Mouse (Mus musculus) embryo, embryonic 11.5 days (tissue): ENCODE data around the gene Rsbn1l.

Experiments used
- DNase-seq: peaks from one replicate; pipeline ENCODE4 v3.0.0-alpha.2; 2012; ENCODE audit warnings: low read depth, low spot score

The Rsbn1l gene

GRCm38 (mm10) chr5:20904647-20905046 is 51.6 kb downstream of the Rsbn1l start:
- DNase-seq, result no peak

GRCm38 (mm10) chr5:20897446-20898167 is 58.6 kb downstream of the Rsbn1l start:
- DNase-seq, result no peak

GRCm38 (mm10) chr5:20884036-20884620 is 72.1 kb downstream of the Rsbn1l start:
- no peak for DNase-seq

- DNase-seq, result peak; percentile 95
Observed at GRCm38 (mm10) chr5:20881915-20882800, 74.0 kb downstream of the Rsbn1l start, which contains the start of the genes Phtf2 and Tmem60. Gene Phtf2 (minus strand): TSS chr5:20882124. Gene Tmem60 (plus strand): TSS chr5:20882191.

- peak; percentile 22 for DNase-seq
Observed at GRCm38 (mm10) chr5:20880797-20881775, 75.1 kb downstream of the Rsbn1l start.

GRCm38 (mm10) chr5:20880386-20880785 is 75.8 kb downstream of the Rsbn1l start:
- DNase-seq, result no peak

DNA sequence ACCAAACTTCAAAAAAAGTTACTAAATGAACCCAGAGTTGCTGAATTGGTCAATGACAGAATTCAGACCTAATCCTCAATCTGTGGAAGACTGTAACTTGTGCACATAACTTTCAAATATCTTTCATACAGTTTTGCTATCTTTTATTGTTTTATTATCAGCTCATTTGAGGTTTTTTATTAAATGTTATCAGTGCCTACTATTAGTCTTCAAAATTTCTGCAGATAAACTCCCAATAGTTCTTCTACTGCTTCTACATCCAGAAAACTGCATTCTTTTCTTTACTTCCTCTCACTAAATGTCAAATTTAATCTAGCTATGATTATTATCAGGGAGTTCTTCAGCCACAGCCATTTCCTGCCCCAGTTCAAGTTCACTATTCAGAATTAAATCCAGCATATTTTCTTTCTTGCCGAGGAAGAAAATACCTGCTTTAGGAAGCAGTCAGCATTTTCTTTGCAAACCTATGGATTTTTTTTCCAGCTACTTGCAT is 79.2 kb downstream of the Rsbn1l start:
- DNase-seq, result no peak

- no peak for DNase-seq
Observed at GRCm38 (mm10) chr5:20873146-20873545, 83.1 kb downstream of the Rsbn1l start.

DNA sequence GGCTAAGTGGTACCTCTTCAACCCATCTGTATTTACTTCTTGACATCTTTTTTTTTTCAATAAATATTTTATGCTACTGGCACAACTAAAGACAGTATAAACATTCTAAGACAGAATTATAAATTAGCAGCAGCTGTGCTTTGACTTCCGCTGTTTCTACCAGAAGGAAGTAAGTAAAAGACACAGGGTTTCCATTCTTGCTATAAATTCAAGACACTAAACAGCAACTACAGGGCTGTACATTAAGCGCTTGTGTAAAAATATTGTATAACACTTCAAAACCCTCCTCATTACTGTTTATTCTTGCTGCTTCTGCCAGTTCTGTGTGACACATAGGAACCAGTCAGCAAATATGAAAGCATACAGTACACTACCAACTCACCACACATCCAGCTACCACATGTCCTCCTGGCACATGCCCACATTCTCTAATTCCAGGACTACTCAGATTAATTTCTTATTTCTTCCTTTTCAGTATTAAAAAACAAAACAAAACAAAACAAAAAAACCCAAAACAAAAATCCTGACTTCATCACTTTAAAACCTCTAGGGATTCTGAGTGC is 90.9 kb downstream of the Rsbn1l start:
- no peak for DNase-seq

GRCm38 (mm10) chr5:20864216-20864969 is 91.8 kb downstream of the Rsbn1l start:
- no peak for DNase-seq

- no peak for DNase-seq
Observed at GRCm38 (mm10) chr5:20861901-20862300, 94.3 kb downstream of the Rsbn1l start.

DNA sequence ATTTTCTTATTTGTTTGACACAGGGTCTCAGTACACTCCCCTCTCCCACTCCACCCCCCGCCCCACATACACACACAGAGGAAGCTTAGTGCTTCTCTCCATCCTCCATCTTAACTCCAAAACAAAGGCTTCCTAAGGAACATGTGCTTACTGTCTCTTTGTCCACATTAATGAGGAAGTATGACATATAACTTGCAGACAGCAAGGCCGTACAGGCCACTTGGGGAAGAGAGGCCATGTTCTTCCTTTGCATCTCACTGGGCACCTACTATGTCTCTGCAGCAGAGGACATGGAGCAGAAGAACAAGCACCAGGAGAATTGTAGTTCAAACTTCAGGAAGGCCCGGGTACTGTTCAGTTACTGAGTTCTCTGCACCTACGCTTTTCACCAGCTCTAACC is 95.6 kb downstream of the Rsbn1l start:
- no peak for DNase-seq

- no peak for DNase-seq
Observed at GRCm38 (mm10) chr5:20858404-20858803, 97.8 kb downstream of the Rsbn1l start.

GRCm38 (mm10) chr5:20855066-20855465 is 101.1 kb downstream of the Rsbn1l start:
- DNase-seq, result no peak

DNA sequence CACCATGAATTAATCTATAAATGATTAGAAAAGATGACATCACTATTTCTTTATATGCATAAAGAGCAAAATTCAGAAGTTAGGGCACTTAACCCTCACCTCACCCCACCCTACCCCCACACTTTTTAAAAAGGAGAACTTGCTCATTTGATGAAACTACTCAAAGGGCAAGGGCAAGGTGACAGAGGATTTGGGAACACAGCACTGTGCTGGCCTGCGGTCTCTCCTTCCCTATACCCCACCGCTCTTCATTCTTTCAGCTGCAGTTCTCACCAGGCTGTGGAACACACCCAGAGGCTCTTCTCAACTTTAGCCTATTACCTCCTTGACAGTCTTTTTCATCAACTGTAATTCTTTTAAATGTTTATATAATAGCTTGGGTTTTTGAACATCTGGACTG is 109.2 kb downstream of the Rsbn1l start:
- no peak for DNase-seq

DNA sequence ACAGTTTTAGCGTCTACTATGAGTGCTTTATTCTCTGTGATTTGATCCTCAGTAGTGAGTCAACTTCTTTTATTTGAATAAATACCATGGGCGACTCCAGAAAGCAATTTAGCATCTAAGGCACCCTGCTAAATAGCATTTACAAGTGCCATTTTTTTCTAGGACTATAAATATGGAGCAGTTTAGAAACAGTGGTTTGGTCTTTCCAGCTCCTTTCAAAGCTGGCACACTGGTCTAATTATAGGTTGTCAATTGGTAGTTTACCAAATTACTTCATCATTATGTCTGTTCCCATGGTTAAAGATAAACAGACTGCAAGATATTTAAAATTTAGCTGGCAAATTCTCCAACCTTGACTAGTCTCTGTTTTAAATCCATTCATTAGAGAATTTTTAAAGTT is 112.4 kb downstream of the Rsbn1l start:
- no peak for DNase-seq

- DNase-seq, result no peak
Observed at GRCm38 (mm10) chr5:20843405-20843804, 112.8 kb downstream of the Rsbn1l start.
